Mouse (Mus musculus) intestine, embryonic 15.5 days (tissue): Measurements from ENCODE around the gene Fli1. TPM values are rescaled to one million over a fixed set of nuclear protein-coding genes. Genes with fewer than 3 reads are reported as not detected.
A peak's percentile ranks its signal among the peaks of the same experiment; 100 is the strongest.

Experiments
- ATAC-seq: fragments of 200-750 bp; cut with Nextera tagmentation; 2 replicates; pipeline ENCODE4 v1.8.0; 2017; ENCODE audit warnings: moderate TSS enrichment, moderate library complexity
- H3K27ac ChIP-seq: fragments of 300-500 bp; sonication (generic); 2 replicates; pipeline ENCODE4 v1.5.1; 2015; ENCODE audit warnings: mild to moderate bottlenecking, inconsistent platforms
- H3K27me3 ChIP-seq: fragments of 300-500 bp; sonication (generic); replicated peaks from 2 replicates; pipeline ENCODE4 v1.6.1; 2015; ENCODE audit warnings: inconsistent platforms
- H3K36me3 ChIP-seq: fragments of 300-500 bp; sonication (generic); 2 replicates; pipeline ENCODE4 v1.6.1; 2015; ENCODE audit warnings: inconsistent platforms
- H3K4me1 ChIP-seq: fragments of 300-500 bp; sonication (generic); replicated peaks from 2 replicates; pipeline ENCODE4 v1.6.1; 2015; ENCODE audit warnings: inconsistent platforms
- H3K4me2 ChIP-seq: fragments of 300-500 bp; sonication (generic); replicated peaks from 2 replicates; pipeline ENCODE4 v1.6.1; 2015; ENCODE audit warnings: mild to moderate bottlenecking, inconsistent platforms
- H3K4me3 ChIP-seq: fragments of 300-500 bp; sonication (generic); replicated peaks from 2 replicates; pipeline ENCODE4 v1.5.1; 2015; ENCODE audit warnings: inconsistent platforms
- H3K9ac ChIP-seq: fragments of 300-500 bp; sonication (generic); 2 replicates; pipeline ENCODE4 v1.6.1; 2015; ENCODE audit warnings: inconsistent platforms
- H3K9me3 ChIP-seq: fragments of 300-500 bp; sonication (generic); 2 replicates; pipeline ENCODE4 v1.6.1; 2016; ENCODE audit warnings: inconsistent platforms
- WGBS: fragments of 180-500 bp; shearing (Covaris S2); methylation state at CpG from one replicate; pipeline ENCODE4 v1.1.7; 2015; 5-methylcytosine and 5-hydroxymethylcytosine counted together
- polyA plus RNA-seq: library from polyadenylated mRNA; unstranded; fragments of >200 nt; fragmentation: Nextera tagmentation; extraction: Ambion mirVana; gene quantifications from 2 replicates; pipeline ENCODE4 v1.2.1, GENCODE M21; 2015

Fli1 gene
- polyA plus RNA-seq, 1 experiment from 2014 or later, result 14.4 TPM

DNA sequence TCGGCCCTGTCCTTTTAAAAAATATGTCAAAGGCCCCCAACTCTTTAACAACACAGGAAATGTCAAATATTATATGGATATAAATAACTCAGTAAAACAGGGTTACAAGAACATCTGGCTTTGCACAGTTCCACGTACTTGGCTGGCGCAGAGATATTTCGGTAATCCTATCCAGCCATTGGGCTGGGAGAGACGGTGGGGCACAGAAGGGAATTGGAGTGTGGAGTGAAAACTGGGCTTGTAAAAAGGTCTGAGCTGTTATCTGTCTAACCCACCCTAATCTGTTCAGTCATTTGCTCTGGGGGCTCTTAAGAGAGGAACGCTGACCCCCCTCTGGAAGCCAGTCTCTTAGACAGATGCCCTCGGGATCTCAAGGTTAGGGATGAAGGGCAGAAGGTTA is 24.9 kb upstream of the Fli1 start:
- WGBS, result 54% methylated on average over 7 of the region's 7 CpGs
- no peaks in the 10 kb centered on the region for H3K36me3 ChIP-seq
- ATAC-seq, result no peak

DNA sequence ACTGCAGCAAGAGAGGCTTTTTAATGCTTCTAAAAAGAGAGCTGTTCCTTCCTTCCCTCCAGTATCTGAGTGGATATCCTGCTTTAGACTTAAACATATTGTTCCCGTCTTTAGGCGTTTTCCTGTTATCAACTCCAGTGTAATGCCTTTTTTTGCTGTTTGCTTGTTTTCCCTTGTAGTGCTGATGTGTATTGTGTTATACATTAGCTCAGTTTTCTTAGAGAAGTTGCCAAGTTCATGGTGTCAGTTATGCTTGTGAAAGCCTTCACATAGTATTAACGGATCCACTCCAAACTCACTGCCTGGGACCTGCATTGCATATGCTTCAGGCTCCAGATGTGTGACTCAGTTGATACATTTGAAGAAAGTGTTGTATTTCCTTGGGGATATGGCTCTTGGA is 22.6 kb upstream of the Fli1 start:
- Histone ChIP-seq H3K4me3 (no peak overlapping the region), H3K9me3 (no peaks in the 10 kb centered on the region), H3K27ac (no peak overlapping the region), H3K36me3 (no peaks in the 10 kb centered on the region), H3K4me1 (no peaks in the 10 kb centered on the region), H3K9ac (no peak overlapping the region), H3K4me2 (no peak overlapping the region), H3K27me3 (no peaks in the 10 kb centered on the region; the same call in 1 of the 2 replicates)
- no peak for ATAC-seq
- WGBS, result 61% methylated on average over 3 of the region's 3 CpGs

More for the DNA sequence above, 24.9 kb upstream of the Fli1 start:
- Histone ChIP-seq H3K4me2 (no peak overlapping the region), H3K27ac (no peak overlapping the region), H3K27me3 (no peaks in the 10 kb centered on the region; the same call in 1 of the 2 replicates), H3K9ac (no peak overlapping the region), H3K4me3 (no peak overlapping the region), H3K9me3 (no peaks in the 10 kb centered on the region), H3K4me1 (peaks cover 7% of the 10 kb centered on the region; the same call in 1 of the 2 replicates)

GRCm38 (mm10) chr9:32562837-32563236 is 20.2 kb upstream of the Fli1 start:
- no peak overlapping the region for H3K9ac ChIP-seq
- 67% methylated on average over 4 of the region's 4 CpGs for WGBS
- H3K27me3 ChIP-seq, result no peaks in the 10 kb centered on the region; the same call in 1 of the 2 replicates
- H3K9me3 ChIP-seq, result no peaks in the 10 kb centered on the region
- H3K4me1 ChIP-seq, result no peaks in the 10 kb centered on the region
- peak overlapping the region; percentile 19; the same call in 1 of the 2 replicates for H3K4me2 ChIP-seq
- H3K36me3 ChIP-seq, result no peaks in the 10 kb centered on the region
- H3K4me3 ChIP-seq, result no peak overlapping the region
- ATAC-seq, result peak; percentile 3; the same call in 1 of the 2 replicates
- no peak overlapping the region for H3K27ac ChIP-seq

DNA sequence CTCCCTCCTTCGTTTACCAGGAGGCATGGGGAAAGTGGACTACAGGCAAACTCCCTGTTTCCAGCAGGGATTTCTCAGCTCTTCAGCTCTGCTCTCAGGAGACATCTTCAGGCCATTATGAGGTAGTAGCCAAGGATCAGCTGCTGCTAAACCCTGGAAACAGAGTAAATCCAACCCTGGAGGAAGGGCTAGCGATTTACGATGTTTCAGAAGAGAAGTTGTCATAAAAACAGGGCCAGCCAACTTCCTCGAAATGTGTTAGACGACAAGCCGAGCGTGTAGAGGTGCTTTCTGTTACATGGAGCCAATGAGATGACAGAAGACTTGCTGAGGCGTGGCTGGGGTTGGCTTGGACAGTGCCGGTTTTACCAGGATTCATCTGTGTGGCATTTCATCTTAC is 19.7 kb upstream of the Fli1 start:
- Histone ChIP-seq H3K27me3 (no peaks in the 10 kb centered on the region; the same call in 1 of the 2 replicates), H3K4me3 (no peak overlapping the region), H3K36me3 (no peaks in the 10 kb centered on the region), H3K4me1 (no peaks in the 10 kb centered on the region), H3K27ac (no peak overlapping the region), H3K9ac (no peak overlapping the region), H3K4me2 (peak overlapping the region; percentile 19), H3K9me3 (no peaks in the 10 kb centered on the region)
- ATAC-seq, result peak; percentile 55; the same call in 1 of the 2 replicates
- WGBS, result 34% methylated on average over 9 of the region's 9 CpGs

DNA sequence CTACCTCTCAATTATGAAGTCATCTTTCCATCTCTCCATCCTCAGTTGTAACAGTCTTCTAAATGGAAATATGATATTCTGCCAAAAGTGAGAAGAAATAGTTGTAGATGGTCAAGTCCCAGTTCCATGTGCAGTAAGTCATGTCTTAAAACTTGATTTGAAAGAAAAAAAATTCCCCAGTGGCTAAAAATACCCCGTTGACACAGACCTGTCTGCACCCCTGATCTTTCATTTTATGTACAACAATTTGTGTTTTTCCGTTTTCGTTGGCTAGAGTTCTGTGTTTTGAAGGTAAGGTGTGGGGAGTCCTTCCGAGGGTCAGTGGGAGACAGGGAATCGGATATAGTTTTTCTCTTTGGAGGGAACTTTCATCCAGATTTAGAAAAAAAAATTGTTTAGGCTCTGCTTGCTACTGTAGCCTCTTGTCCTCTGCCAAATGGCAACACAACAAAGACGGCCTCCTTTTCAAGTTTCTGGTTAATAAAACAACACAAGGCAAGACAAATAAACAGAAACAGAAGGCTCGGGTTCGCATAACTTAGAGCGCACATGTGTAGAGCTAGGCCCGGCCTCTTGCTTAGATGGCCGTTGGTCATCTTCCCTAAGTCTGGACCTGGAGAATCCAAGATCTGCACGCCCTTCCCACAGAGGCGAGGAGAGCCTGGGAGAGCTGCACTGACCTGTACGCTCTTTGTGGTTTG is 18.7 kb upstream of the Fli1 start:
- H3K27ac ChIP-seq, result no peak overlapping the region

DNA sequence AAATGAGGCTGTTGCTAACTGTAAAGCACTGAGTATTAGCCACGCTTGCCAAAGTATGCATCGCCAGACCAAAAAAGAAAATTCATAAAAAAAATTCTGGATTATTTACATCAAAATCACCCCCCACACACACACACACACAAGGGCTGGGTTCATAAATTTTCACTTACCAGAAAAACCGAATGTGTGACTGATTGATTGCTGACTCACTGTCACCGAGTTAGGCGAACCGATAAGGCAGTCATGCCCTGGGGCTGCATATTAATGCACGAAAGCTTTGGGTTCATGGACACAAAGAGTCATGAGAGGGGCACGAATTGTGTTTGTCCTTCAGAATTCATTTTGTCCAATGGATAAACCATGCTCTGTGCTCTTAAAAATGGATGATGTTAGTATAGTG is 17.2 kb upstream of the Fli1 start:
- no peak overlapping the region for H3K4me3 ChIP-seq
- no peaks in the 10 kb centered on the region for H3K4me1 ChIP-seq
- H3K27ac ChIP-seq, result no peak overlapping the region
- H3K9ac ChIP-seq, result no peak overlapping the region
- ATAC-seq, result no peak
- 78% methylated on average over 8 of the region's 8 CpGs for WGBS
- no peaks in the 10 kb centered on the region; the same call in 1 of the 2 replicates for H3K27me3 ChIP-seq
- no peak overlapping the region for H3K4me2 ChIP-seq
- H3K9me3 ChIP-seq, result no peaks in the 10 kb centered on the region
- no peaks in the 10 kb centered on the region for H3K36me3 ChIP-seq

More for the DNA sequence above, 18.7 kb upstream of the Fli1 start:
- Histone ChIP-seq H3K4me1 (no peaks in the 10 kb centered on the region), H3K4me2 (no peak overlapping the region), H3K27me3 (no peaks in the 10 kb centered on the region; the same call in 1 of the 2 replicates), H3K9me3 (no peaks in the 10 kb centered on the region), H3K9ac (no peak overlapping the region), H3K4me3 (no peak overlapping the region), H3K36me3 (no peaks in the 10 kb centered on the region)
- WGBS, result 84% methylated on average over 14 of the region's 14 CpGs
- ATAC-seq, result no peak

- no peaks in the 10 kb centered on the region; the same call in 1 of the 2 replicates for H3K27me3 ChIP-seq
- no peaks in the 10 kb centered on the region for H3K9me3 ChIP-seq
- H3K9ac ChIP-seq, result no peak overlapping the region
- no peak overlapping the region for H3K4me3 ChIP-seq
- H3K4me2 ChIP-seq, result no peak overlapping the region
- no peak for ATAC-seq
- no peaks in the 10 kb centered on the region for H3K4me1 ChIP-seq
- H3K36me3 ChIP-seq, result no peaks in the 10 kb centered on the region
- no peak overlapping the region for H3K27ac ChIP-seq
These were observed 16.8 kb upstream of the Fli1 start for GRCm38 (mm10) chr9:32559454-32559853.

DNA sequence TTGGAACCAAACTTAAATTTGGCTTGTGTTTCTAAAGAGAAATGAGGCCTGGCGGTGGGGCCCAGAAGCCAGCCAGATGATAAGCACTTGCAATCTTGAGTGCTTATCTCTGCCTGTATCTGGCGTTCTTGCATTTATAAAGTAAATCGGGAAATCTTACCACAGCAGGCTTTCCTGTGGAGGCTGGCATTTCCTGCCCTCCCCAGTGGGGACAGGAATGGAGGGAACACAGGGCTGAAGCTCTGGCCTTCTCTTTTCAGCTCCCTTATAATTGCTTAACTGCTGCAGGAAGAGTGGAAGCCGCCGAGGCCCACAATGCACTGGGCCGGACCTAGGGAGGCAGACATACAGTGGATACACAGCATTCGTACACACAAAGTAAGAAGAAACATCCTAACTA is 13.7 kb upstream of the Fli1 start:
- Histone ChIP-seq H3K4me1 (no peaks in the 10 kb centered on the region), H3K9ac (no peak overlapping the region), H3K27me3 (no peaks in the 10 kb centered on the region), H3K4me2 (no peak overlapping the region), H3K27ac (no peak overlapping the region), H3K36me3 (no peaks in the 10 kb centered on the region), H3K9me3 (no peaks in the 10 kb centered on the region), H3K4me3 (no peak overlapping the region)
- ATAC-seq, result no peak
- WGBS, result 71% methylated on average over 7 of the region's 7 CpGs

- 86% methylated on average over 3 of the region's 3 CpGs for WGBS
- no peak overlapping the region for H3K4me3 ChIP-seq
- peaks cover 4% of the 10 kb centered on the region; the same call in 1 of the 2 replicates for H3K4me1 ChIP-seq
- no peak overlapping the region for H3K4me2 ChIP-seq
- no peaks in the 10 kb centered on the region for H3K9me3 ChIP-seq
- ATAC-seq, result no peak
- H3K27me3 ChIP-seq, result no peaks in the 10 kb centered on the region
- no peaks in the 10 kb centered on the region for H3K36me3 ChIP-seq
- no peak overlapping the region for H3K9ac ChIP-seq
- no peak overlapping the region for H3K27ac ChIP-seq
These were observed 12.6 kb upstream of the Fli1 start for GRCm38 (mm10) chr9:32555279-32555678.

GRCm38 (mm10) chr9:32550541-32550940 is 7.9 kb upstream of the Fli1 start:
- no peaks in the 10 kb centered on the region for H3K9me3 ChIP-seq
- H3K4me3 ChIP-seq, result no peak overlapping the region
- H3K36me3 ChIP-seq, result no peaks in the 10 kb centered on the region
- peaks cover 18% of the 10 kb centered on the region for H3K4me1 ChIP-seq
- H3K27me3 ChIP-seq, result peaks cover 14% of the 10 kb centered on the region
- H3K4me2 ChIP-seq, result no peak overlapping the region
- WGBS, result 15% methylated on average over 10 of the region's 10 CpGs
- no peak overlapping the region for H3K27ac ChIP-seq
- ATAC-seq, result no peak
- H3K9ac ChIP-seq, result no peak overlapping the region

DNA sequence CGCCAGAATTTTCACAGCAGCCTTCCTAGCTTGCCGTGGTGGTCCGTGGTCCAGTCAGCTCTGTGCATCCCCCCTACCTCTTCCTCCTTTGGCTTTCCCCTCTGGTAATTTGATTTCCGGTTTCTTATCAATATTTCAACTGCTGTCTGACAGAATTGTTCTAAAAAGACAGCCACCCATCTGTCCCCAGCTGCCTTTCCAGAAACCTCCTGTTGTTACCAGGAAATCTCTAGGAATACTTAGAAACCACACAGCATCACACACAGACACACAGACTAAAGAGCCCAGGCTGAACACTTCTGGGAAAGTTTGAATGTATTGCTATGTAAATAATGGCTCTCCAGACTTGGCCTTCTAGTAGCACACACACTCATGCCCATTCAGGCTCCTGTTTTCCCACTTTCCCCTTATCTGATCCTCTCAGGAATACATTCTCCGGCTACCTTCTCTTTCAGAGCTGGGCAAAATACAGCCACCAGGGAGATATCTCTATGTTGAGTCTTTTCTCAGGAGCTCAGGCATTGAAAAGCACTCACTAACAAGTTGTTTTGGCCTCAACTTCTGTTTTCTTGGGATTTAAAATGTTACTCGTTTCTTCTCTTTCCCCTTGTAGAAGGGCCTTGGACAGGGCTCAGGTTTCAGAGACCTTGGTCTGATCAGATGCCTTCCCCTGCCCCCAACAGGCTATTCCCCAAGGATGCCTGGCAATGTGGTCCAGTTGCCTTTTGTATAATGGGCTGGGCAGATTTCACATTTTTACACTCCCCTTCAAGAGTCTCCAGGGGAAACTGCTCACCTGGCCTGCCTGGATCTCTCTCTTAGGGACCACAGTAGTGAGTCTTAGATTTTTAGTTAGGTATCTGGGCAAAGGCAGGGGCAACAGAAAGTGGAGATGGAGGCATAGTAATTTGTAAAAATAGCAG is 7.1 kb upstream of the Fli1 start:
- Histone ChIP-seq H3K27ac (no peak overlapping the region), H3K4me2 (no peak overlapping the region), H3K9ac (no peak overlapping the region), H3K36me3 (no peaks in the 10 kb centered on the region), H3K27me3 (peaks cover 22% of the 10 kb centered on the region), H3K4me1 (peaks cover 27% of the 10 kb centered on the region), H3K9me3 (no peaks in the 10 kb centered on the region), H3K4me3 (no peak overlapping the region)
- no peak for ATAC-seq
- 18% methylated on average over 6 of the region's 6 CpGs for WGBS

GRCm38 (mm10) chr9:32546731-32547130 is 4.1 kb upstream of the Fli1 start:
- no peaks in the 10 kb centered on the region for H3K36me3 ChIP-seq
- no peak overlapping the region for H3K9ac ChIP-seq
- no peak overlapping the region for H3K4me2 ChIP-seq
- peaks cover 47% of the 10 kb centered on the region for H3K4me1 ChIP-seq
- H3K9me3 ChIP-seq, result no peaks in the 10 kb centered on the region
- no peak overlapping the region for H3K4me3 ChIP-seq
- WGBS, result 62% methylated on average over 2 of the region's 2 CpGs
- H3K27ac ChIP-seq, result no peak overlapping the region
- no peak for ATAC-seq
- peaks cover 45% of the 10 kb centered on the region for H3K27me3 ChIP-seq
